Mouse (Mus musculus) lung, postnatal 0 days (tissue): ENCODE measurements at regions not wholly inside any gene's neighbourhood (a gene's known extent, or its start where the extent isn't known, plus 50 kb on each side); places are given as distances from the start of the nearest gene placed in this dataset.

Source experiments
- ATAC-seq: fragments of 200-750 bp; cut with Nextera tagmentation; 2 replicates; pipeline ENCODE4 v1.8.0; 2017; ENCODE audit warnings: moderate library complexity
- DNase-seq: peaks from one replicate; pipeline ENCODE4 v3.0.0-alpha.2; 2016; ENCODE audit warnings: low spot score
- H3K27ac ChIP-seq: fragments of 300-500 bp; sonication (generic); 2 replicates; pipeline ENCODE4 v1.5.1; 2014; ENCODE audit warnings: antibody characterized with exemption, mild to moderate bottlenecking, low read length, mixed read lengths
- H3K27me3 ChIP-seq: fragments of 300-500 bp; sonication (generic); replicated peaks from 2 replicates; pipeline ENCODE4 v1.6.1; 2014; ENCODE audit warnings: low read length, mixed read lengths; ENCODE audit not compliant: insufficient read depth
- H3K36me3 ChIP-seq: fragments of 300-500 bp; sonication (generic); 2 replicates; pipeline ENCODE4 v1.6.1; 2014; ENCODE audit warnings: low read length, mixed read lengths; ENCODE audit not compliant: insufficient read depth
- H3K4me1 ChIP-seq: fragments of 300-500 bp; sonication (generic); 2 replicates; pipeline ENCODE4 v1.6.1; 2014; ENCODE audit warnings: antibody characterized with exemption, low read depth, low read length, mixed read lengths; ENCODE audit not compliant: insufficient read depth
- H3K4me2 ChIP-seq: fragments of 300-500 bp; sonication (generic); replicated peaks from 2 replicates; pipeline ENCODE4 v1.6.1; 2014; ENCODE audit warnings: low read depth, mild to moderate bottlenecking, low read length, moderate library complexity, mixed read lengths
- H3K4me3 ChIP-seq: fragments of 300-500 bp; sonication (generic); 2 replicates; pipeline ENCODE4 v1.5.1; 2014; ENCODE audit warnings: low read depth, low read length
- H3K9ac ChIP-seq: fragments of 300-500 bp; sonication (generic); replicated peaks from 2 replicates; pipeline ENCODE4 v1.6.1; 2014; ENCODE audit warnings: low read depth, mild to moderate bottlenecking
- H3K9me3 ChIP-seq: fragments of 300-500 bp; sonication (generic); 2 replicates; pipeline ENCODE4 v1.6.1; 2016; ENCODE audit warnings: low read length, mixed read lengths
- CTCF ChIP-seq: IDR thresholded peaks from 2 replicates; pipeline ENCODE4 v1.5.1; 2016; ENCODE audit warnings: antibody characterized with exemption, mild to moderate bottlenecking
- EP300 ChIP-seq: IDR thresholded peaks from 2 replicates; pipeline ENCODE4 v1.6.1; 2016; ENCODE audit warnings: antibody characterized with exemption, mild to moderate bottlenecking, control low read depth
- WGBS: fragments of 180-500 bp; shearing (Covaris S2); extraction: QIAGEN DNeasy Blood & Tissue Kit; methylation state at CpG from one replicate; pipeline ENCODE4 v1.1.7; 2014; 5-methylcytosine and 5-hydroxymethylcytosine counted together

DNA sequence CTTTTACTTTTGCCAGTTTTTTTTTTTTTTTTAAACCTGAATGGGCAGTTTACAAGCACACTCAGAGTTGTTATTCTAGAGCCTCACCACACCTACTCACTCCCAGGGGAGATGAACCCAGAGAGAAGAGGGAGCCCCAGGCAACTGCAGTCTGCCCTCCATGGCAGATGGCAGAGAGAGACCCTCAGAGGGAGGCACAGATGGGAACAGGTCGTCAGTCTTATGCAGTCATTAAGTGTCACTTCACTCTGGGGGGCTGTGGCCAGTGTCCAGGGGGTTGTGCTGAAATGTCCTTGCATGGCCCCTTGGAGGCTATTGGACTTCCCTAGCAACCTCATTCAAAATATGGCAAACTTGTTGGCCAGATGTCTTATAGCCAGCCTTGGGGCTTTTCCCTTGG, 101.3 kb upstream of the Pcdh8 start:
- Histone ChIP-seq H3K27me3 (no peaks in the 10 kb centered on the region), H3K27ac (no peak overlapping the region), H3K9ac (no peak overlapping the region), H3K36me3 (no peaks in the 10 kb centered on the region), H3K4me1 (no peaks in the 10 kb centered on the region), H3K4me2 (no peak overlapping the region), H3K4me3 (no peak overlapping the region), H3K9me3 (no peaks in the 10 kb centered on the region)
- no peak for DNase-seq
- TF ChIP-seq EP300, result no peak
- no peak for TF ChIP-seq CTCF
- ATAC-seq, result no peak
- WGBS, result 15% methylated on average over 1 of the region's 1 CpGs

DNA sequence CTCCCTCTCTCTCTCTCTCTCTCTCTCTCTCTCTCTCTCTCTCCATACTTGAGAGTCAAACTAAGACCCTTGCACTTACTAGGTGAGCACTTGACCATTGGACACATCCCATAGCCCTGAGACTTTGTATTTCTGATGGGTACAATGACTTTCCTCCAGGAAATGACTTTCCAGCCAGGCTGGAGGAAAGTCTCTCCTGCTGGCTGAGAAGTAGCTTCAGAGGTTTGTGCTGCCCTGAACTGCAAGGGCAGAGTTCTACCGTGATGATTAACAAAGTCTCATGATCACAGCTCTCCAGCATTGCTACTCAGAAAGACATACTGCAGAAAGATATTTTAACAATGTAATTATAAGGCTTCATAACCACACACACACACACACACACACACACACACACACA, 98.2 kb upstream of the Pcdh8 start:
- no peaks in the 10 kb centered on the region for H3K4me1 ChIP-seq
- H3K27ac ChIP-seq, result no peak overlapping the region
- ATAC-seq (no peak), DNase-seq (no peak)
- WGBS, result 46% methylated on average over 1 of the region's 1 CpGs
- H3K9ac ChIP-seq, result no peak overlapping the region
- TF ChIP-seq EP300 (no peak), CTCF (no peak)
- no peaks in the 10 kb centered on the region for H3K27me3 ChIP-seq
- H3K36me3 ChIP-seq, result no peaks in the 10 kb centered on the region
- no peak overlapping the region for H3K4me3 ChIP-seq
- no peak overlapping the region for H3K4me2 ChIP-seq
- no peaks in the 10 kb centered on the region for H3K9me3 ChIP-seq

DNA sequence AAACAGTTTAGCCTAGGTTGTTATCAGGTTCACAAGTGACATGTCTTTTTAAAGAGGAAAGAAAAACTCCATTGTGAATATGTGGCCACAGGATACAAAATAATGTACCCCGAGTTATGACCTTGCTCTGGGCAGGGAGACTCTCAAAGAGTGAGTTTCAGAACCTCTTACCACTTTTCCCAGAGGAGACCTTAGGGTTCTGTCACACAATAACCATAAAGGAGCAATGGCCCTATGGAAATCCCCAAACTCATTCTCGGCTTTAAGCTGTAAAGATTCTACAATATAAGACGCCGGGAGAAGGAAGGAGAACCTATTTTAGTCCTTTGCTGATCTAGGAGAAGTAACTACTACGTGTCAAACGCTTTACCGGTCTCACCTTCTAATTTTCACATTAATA, 85.1 kb upstream of the Pcdh8 start:
- WGBS, result 88% methylated on average over 7 of the region's 7 CpGs
- H3K36me3 ChIP-seq, result no peaks in the 10 kb centered on the region
- no peaks in the 10 kb centered on the region for H3K4me1 ChIP-seq
- no peak overlapping the region for H3K9ac ChIP-seq
- TF ChIP-seq EP300 (no peak), CTCF (no peak)
- no peaks in the 10 kb centered on the region for H3K27me3 ChIP-seq
- H3K4me3 ChIP-seq, result no peak overlapping the region
- H3K9me3 ChIP-seq, result no peaks in the 10 kb centered on the region
- ATAC-seq, result no peak
- no peak for DNase-seq
- no peak overlapping the region for H3K4me2 ChIP-seq
- H3K27ac ChIP-seq, result no peak overlapping the region

DNA sequence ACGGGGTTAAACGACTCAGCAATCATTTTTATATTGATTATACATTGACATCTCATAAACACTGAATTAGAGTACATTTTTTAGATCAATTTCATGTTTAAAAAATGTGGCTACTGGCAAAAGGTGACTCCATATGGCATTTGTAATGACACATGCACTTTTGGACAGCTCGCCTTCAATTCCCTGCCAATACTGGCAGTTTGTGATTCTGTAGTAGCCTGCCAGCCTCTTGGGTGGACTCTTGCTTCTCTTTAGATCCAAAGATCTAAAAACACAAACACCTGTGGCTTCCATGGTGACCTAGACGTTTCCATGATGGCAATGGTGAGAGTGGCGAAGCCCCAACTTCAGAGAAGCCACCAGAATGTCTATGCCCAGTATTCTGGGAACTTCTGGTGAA, 83.1 kb upstream of the Pcdh8 start:
- H3K27ac ChIP-seq, result no peak overlapping the region
- ATAC-seq (no peak), DNase-seq (no peak)
- no peak overlapping the region for H3K4me3 ChIP-seq
- H3K4me2 ChIP-seq, result no peak overlapping the region
- TF ChIP-seq EP300 (no peak), CTCF (no peak)
- H3K27me3 ChIP-seq, result no peaks in the 10 kb centered on the region
- 77% methylated on average over 5 of the region's 5 CpGs for WGBS
- no peak overlapping the region for H3K9ac ChIP-seq
- H3K9me3 ChIP-seq, result no peaks in the 10 kb centered on the region
- no peaks in the 10 kb centered on the region for H3K36me3 ChIP-seq
- no peaks in the 10 kb centered on the region for H3K4me1 ChIP-seq

DNA sequence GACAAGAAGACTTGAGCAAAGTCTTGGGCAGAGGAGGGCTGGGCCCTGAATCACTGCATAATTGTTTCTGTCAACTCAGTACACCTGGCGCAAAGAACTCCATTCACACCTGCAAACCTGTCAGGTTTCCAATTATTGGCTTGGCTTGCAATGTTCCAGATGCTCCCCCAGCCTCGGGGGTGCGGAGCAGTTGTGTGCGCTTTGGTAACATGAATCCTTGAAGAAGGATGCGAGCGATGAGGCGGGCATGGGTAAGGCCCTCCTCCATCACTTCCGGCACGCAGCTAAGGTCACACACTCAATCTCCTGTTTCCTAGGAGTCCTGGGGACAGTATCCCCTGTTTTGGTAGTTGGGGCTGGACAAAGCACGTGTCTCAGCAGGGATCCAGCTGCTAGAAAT, 81.6 kb upstream of the Pcdh8 start:
- DNase-seq (no peak), ATAC-seq (no peak)
- Histone ChIP-seq H3K4me2 (no peak overlapping the region), H3K9ac (no peak overlapping the region), H3K36me3 (no peaks in the 10 kb centered on the region), H3K4me1 (no peaks in the 10 kb centered on the region), H3K4me3 (no peak overlapping the region), H3K27ac (no peak overlapping the region), H3K27me3 (no peaks in the 10 kb centered on the region), H3K9me3 (no peaks in the 10 kb centered on the region)
- WGBS, result 73% methylated on average over 10 of the region's 10 CpGs
- TF ChIP-seq CTCF, result no peak
- TF ChIP-seq EP300, result no peak

- H3K4me2 ChIP-seq, result no peak overlapping the region
- DNase-seq (no peak), ATAC-seq (no peak)
- no peaks in the 10 kb centered on the region for H3K27me3 ChIP-seq
- WGBS, result 87% methylated on average over 7 of the region's 7 CpGs
- no peaks in the 10 kb centered on the region for H3K4me1 ChIP-seq
- H3K36me3 ChIP-seq, result no peaks in the 10 kb centered on the region
- H3K9me3 ChIP-seq, result no peaks in the 10 kb centered on the region
- no peak overlapping the region for H3K4me3 ChIP-seq
- H3K9ac ChIP-seq, result no peak overlapping the region
- H3K27ac ChIP-seq, result no peak overlapping the region
- no peak for TF ChIP-seq CTCF
- TF ChIP-seq EP300, result no peak
These were observed 80.7 kb upstream of the Pcdh8 start for GRCm38 (mm10) chr14:79851795-79852194.

DNA sequence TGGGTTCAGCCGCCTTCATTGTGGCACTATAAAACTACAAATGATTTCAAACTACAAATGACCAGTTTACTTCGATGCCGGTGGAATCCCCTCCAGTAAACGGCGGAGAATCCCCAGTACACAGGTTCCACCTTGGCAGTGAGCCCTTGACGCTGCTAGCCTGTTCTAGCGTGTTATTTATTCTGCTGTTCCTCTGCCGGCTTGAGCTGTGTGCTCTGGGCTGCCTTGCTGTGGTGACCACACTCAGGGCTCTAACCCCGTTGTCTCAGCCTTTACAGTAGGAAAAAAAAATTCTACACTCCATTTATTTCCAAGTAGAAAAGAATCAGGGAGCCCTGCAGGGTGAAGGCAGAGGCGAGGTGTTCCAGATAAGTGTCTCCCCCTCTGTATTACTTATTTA, 80.1 kb upstream of the Pcdh8 start:
- H3K4me2 ChIP-seq, result no peak overlapping the region
- H3K36me3 ChIP-seq, result no peaks in the 10 kb centered on the region
- ATAC-seq (no peak), DNase-seq (no peak)
- no peak overlapping the region for H3K27ac ChIP-seq
- no peaks in the 10 kb centered on the region for H3K9me3 ChIP-seq
- H3K4me3 ChIP-seq, result no peak overlapping the region
- H3K4me1 ChIP-seq, result no peaks in the 10 kb centered on the region
- 73% methylated on average over 10 of the region's 10 CpGs for WGBS
- no peaks in the 10 kb centered on the region for H3K27me3 ChIP-seq
- no peak overlapping the region for H3K9ac ChIP-seq
- no peak for TF ChIP-seq EP300
- TF ChIP-seq CTCF, result no peak
